Mouse (Mus musculus) midbrain, embryonic 11.5 days (tissue): ENCODE results near the gene P2rx6. TPM values are rescaled to one million over a fixed set of nuclear protein-coding genes. Genes with fewer than 3 reads are reported as not detected.
A peak's percentile ranks its signal among the peaks of the same experiment; 100 is the strongest.

Source experiments
- ATAC-seq: fragments of 200-750 bp; cut with Nextera tagmentation; 2 replicates; pipeline ENCODE4 v1.8.0; 2017; ENCODE audit warnings: moderate TSS enrichment, moderate library complexity; ENCODE audit not compliant: low FRiP score
- DNase-seq: peaks from one replicate; pipeline ENCODE4 v3.0.0; 2015; ENCODE audit warnings: low spot score; ENCODE audit errors: missing footprints
- H3K27ac ChIP-seq: fragments of 300-500 bp; sonication (generic); 2 replicates; pipeline ENCODE4 v1.5.1; 2014; ENCODE audit warnings: low read depth, low read length
- H3K27me3 ChIP-seq: fragments of 300-500 bp; sonication (generic); 2 replicates; pipeline ENCODE4 v1.6.1; 2014; ENCODE audit warnings: mild to moderate bottlenecking, low read length, moderate library complexity, mixed read lengths; ENCODE audit not compliant: control insufficient read depth, insufficient read depth
- H3K36me3 ChIP-seq: fragments of 300-500 bp; sonication (generic); 2 replicates; pipeline ENCODE4 v1.6.1; 2014; ENCODE audit warnings: mild to moderate bottlenecking, low read length, moderate library complexity, mixed read lengths; ENCODE audit not compliant: control insufficient read depth, insufficient read depth
- H3K4me1 ChIP-seq: fragments of 300-500 bp; sonication (generic); 2 replicates; pipeline ENCODE4 v1.6.1; 2014; ENCODE audit warnings: low read length; ENCODE audit not compliant: control insufficient read depth, insufficient read depth
- H3K4me2 ChIP-seq: fragments of 300-500 bp; sonication (generic); 2 replicates; pipeline ENCODE4 v1.6.1; 2014; ENCODE audit warnings: mild to moderate bottlenecking, moderate library complexity
- H3K4me3 ChIP-seq: fragments of 300-500 bp; sonication (generic); 2 replicates; pipeline ENCODE4 v1.5.1; 2014; ENCODE audit warnings: low read depth, low read length
- H3K9ac ChIP-seq: fragments of 300-500 bp; sonication (generic); 2 replicates; pipeline ENCODE4 v1.6.1; 2014; ENCODE audit warnings: low read length
- H3K9me3 ChIP-seq: fragments of 300-500 bp; sonication (generic); 2 replicates; pipeline ENCODE4 v1.6.1; 2016; ENCODE audit warnings: low read length; ENCODE audit not compliant: control insufficient read depth
- WGBS: fragments of 180-500 bp; shearing (Covaris S2); extraction: QIAGEN DNeasy Blood & Tissue Kit; methylation state at CpG from one replicate; pipeline ENCODE4 v1.1.7; 2014; 5-methylcytosine and 5-hydroxymethylcytosine counted together
- polyA plus RNA-seq: library from polyadenylated mRNA; unstranded; fragments of >200 nt; fragmentation: Nextera tagmentation; extraction: Ambion mirVana; gene quantifications from 2 replicates; pipeline ENCODE4 v1.2.1, GENCODE M21; 2014

Gene P2rx6
- polyA plus RNA-seq, 1 experiment from 2014 or later: 0.41 TPM

DNA sequence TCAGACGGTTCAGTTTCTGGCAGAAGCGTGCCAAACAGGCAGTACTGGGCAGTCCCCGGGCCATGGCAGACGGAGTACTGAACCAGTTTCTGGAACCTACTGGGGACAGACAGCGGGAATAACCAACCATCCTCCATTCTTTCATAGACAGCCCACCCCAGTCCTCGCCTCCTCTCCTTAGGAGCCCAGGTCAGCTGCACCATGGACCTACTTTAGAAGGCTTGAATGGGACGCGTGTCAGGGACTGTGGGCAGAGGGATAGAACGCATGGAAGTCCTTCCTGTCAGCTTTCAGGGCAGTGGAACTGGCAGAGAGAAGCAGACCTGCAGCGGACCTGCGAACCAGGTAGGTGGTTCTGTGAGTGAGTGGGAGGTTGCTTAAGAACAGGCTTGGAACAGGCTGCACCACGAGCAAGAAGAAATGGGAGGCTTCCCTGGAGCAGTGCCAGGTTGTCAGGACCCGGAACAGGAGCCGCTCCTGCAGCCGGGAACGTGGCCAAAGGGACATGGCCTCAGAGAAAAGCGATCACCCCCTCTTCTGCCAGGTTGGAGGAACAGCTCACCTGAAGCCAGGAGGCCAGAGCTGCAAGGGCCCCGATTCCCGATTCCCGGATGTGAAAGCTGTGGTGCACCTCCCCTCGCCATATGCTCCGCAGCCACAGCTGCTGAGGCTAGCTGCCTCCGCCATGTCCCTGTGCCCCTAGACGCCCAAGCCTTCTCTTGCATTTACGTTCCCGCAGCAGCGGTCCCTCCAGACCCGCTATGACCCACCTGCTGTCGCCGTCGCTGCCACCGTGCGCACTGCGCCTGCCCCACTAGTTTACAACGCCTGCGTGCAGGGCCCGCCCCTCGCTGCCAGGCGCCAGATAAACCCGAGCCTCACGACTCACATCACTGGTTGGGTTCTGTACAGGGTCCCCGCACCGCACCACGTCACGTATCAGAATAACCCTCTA is 14.5 kb downstream of the P2rx6 start:
- Histone ChIP-seq H3K27me3 (peaks cover 19% of the 10 kb centered on the region), H3K4me3 (peak overlapping the region; percentile 39), H3K9ac (peak overlapping the region; percentile 51), H3K4me2 (peak overlapping the region; percentile 72), H3K36me3 (no peaks in the 10 kb centered on the region), H3K27ac (no peak overlapping the region), H3K4me1 (peaks cover 3% of the 10 kb centered on the region; the same call in 1 of the 2 replicates), H3K9me3 (no peaks in the 10 kb centered on the region)
- DNase-seq (peak; percentile 86), ATAC-seq (peak; percentile 38; the same call in 1 of the 2 replicates)
- 15% methylated on average over 45 of the region's 45 CpGs for WGBS

DNA sequence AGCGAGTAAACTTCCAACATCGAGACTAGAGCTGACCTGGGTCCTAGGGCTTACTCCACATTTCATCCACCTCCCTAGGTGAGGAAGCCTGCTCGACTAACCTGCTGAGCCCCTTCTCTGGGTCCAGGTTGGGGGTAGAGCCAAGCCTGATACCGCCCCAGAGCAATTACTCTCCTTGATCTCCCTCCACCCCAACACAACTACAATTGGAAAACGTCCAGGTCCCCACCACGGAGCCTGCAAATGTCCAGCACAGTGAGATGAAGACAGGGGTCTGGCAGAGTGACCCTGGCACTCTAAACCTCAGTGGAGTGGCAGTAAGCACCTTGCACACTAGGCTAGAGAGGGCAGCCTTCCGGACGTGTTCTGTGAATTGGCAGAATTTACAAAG is 15.1 kb downstream of the P2rx6 start:
- ATAC-seq: no peak
- no peak for DNase-seq

DNA sequence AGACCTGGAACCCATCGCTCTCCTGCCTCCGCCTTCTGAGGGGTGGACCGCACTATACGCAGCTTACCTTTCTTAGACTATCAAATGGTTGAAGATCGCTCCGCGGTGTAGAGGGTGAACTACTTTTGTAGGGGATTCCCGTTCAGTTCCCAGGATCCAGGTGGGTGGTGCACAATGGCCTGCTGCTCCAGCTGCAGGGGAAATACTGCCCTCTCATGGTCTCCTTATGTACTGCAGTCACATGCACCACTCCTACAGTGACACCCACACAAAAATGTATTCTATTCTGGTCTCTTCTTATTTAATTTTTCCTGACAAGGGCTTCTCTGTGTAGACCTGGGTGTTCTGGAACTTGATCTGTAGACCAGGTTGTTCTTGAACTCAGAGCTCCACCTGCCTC is 21.4 kb downstream of the P2rx6 start, which contains the start of gene Slc7a4:
Gene Slc7a4 (minus strand): TSS at position 151 of the 400 bp plus-strand sequence.
- Histone ChIP-seq H3K27me3 (no peaks in the 10 kb centered on the region), H3K9ac (no peak within 1 kb of the TSS), H3K27ac (no peak within 1 kb of the TSS), H3K4me3 (no peak within 1 kb of the TSS), H3K9me3 (no peaks in the 10 kb centered on the region), H3K4me1 (no peaks in the 10 kb centered on the region), H3K4me2 (no peak within 1 kb of the TSS), H3K36me3 (no peaks in the 10 kb centered on the region)
- 9% methylated on average over 8 of the region's 8 CpGs for WGBS
- ATAC-seq (no peak), DNase-seq (peak; percentile 92)

More for the DNA sequence above, 15.1 kb downstream of the P2rx6 start:
- Histone ChIP-seq H3K36me3 (no peaks in the 10 kb centered on the region), H3K9ac (peak overlapping the region; percentile 51), H3K27ac (no peak overlapping the region), H3K4me2 (peak overlapping the region; percentile 72), H3K9me3 (no peaks in the 10 kb centered on the region), H3K27me3 (peaks cover 19% of the 10 kb centered on the region), H3K4me3 (peak overlapping the region; percentile 39), H3K4me1 (peaks cover 3% of the 10 kb centered on the region; the same call in 1 of the 2 replicates)
- 17% methylated on average over 8 of the region's 8 CpGs for WGBS

DNA sequence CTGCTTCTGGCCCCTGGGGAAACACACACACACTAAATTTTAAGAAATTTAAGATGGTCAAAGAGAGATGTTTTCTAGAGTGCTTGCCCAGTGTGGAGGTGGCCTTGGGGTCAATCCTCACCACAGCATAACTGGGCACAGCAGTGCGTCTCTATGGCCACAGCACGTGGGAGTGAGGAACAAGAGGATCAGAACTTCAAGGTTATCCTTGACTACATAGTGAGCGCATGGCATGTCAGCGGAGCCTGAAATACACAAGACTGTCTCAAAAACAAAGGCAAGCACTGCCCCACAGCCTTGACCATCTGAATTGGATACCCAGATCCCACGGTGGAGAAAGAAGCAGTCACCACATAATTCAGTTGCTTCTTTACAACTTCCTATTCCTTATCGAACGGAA is 22.9 kb downstream of the P2rx6 start:
- no peak for ATAC-seq
- no peaks in the 10 kb centered on the region for H3K9me3 ChIP-seq
- WGBS: 79% methylated on average over 7 of the region's 7 CpGs

DNA sequence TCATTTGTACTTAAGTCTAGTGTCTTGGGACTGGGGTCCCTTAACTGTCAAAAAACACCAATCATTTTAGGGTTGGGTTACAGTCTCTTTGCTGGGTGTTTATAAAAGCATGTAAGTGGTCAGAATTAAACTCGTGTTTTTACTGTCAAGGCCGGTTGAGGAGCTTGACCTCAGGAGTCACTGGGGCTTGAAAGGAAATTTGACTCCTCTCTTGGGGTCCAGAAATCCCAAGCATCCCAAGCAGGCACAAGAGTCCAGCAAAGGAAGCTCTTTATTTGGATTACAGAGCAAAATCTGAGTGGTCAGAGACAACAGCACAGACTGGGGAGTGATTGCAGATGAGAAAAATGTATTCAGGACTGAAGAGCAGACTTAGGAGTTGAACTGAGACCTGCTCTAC is 29.0 kb downstream of the P2rx6 start:
- WGBS: 53% methylated on average over 2 of the region's 2 CpGs
- no peak for ATAC-seq

More for the DNA sequence above, 22.9 kb downstream of the P2rx6 start:
- no peak overlapping the region for H3K27ac ChIP-seq
- H3K27me3 ChIP-seq: no peaks in the 10 kb centered on the region
- H3K36me3 ChIP-seq: no peaks in the 10 kb centered on the region
- no peak for DNase-seq
- H3K4me2 ChIP-seq: no peak overlapping the region
- no peaks in the 10 kb centered on the region for H3K4me1 ChIP-seq
- H3K9ac ChIP-seq: no peak overlapping the region
- H3K4me3 ChIP-seq: no peak overlapping the region

DNA sequence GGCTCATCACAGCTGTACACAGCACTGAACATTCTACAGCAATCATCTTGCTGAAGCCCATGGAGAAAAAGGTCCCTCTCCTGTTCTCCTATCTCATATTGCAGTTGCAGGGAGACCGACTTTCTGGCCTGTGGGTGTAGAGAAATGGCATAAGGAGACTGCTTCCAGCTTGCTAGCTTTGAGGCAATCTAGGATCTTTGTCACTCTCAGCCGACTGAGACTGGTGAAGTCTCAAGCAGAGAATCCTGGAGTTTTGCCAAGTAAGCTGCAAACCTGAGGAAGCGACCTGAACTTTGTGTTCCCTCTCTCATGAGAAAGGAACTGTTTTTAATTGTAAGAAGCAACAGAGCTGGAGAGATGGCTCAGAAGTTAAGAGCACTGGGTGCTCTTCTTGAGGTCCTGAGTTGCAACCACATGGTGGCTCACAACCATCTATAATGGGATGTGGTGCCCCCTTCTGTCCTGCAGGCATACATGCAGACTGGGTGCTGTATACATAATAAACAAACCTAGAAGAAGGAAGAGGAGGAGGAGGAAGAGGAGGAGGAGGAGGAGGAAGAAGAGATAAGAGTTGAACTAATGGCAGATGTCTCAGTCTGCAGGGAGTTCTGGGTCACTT is 39.4 kb downstream of the P2rx6 start:
- no peak overlapping the region for H3K4me3 ChIP-seq
- 79% methylated on average over 3 of the region's 3 CpGs for WGBS
- no peak for DNase-seq
- H3K27me3 ChIP-seq: no peaks in the 10 kb centered on the region
- no peaks in the 10 kb centered on the region for H3K4me1 ChIP-seq
- no peaks in the 10 kb centered on the region for H3K36me3 ChIP-seq
- ATAC-seq: no peak
- H3K4me2 ChIP-seq: no peak overlapping the region
- H3K9ac ChIP-seq: no peak overlapping the region
- no peak overlapping the region for H3K27ac ChIP-seq
- no peaks in the 10 kb centered on the region for H3K9me3 ChIP-seq

More for the DNA sequence above, 29.0 kb downstream of the P2rx6 start:
- H3K4me3 ChIP-seq: no peak overlapping the region
- H3K9ac ChIP-seq: no peak overlapping the region
- H3K27me3 ChIP-seq: no peaks in the 10 kb centered on the region
- H3K36me3 ChIP-seq: no peaks in the 10 kb centered on the region
- H3K27ac ChIP-seq: no peak overlapping the region
- H3K9me3 ChIP-seq: no peaks in the 10 kb centered on the region
- DNase-seq: no peak
- H3K4me1 ChIP-seq: no peaks in the 10 kb centered on the region
- H3K4me2 ChIP-seq: no peak overlapping the region

DNA sequence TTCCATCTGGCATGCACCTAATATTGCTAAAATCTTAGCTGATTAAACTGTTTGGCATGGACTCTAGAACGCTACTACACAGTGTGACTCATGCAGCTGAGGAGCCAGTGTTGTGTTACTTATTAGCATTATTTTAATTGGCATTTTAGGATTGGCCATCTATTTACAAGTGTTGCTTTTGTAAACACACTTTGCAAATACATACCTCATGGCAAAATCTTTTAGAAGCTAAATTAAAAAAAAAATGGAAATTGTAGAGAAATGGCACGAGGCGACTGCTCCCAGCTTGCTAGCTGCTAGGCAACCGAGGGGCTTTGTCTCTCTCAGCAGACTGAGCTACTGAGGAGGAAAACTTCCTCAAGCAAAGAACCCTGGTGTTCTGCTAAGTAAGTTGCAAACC is 43.3 kb downstream of the P2rx6 start:
- ATAC-seq (no peak), DNase-seq (no peak)
- H3K27ac ChIP-seq: no peak overlapping the region
- H3K4me3 ChIP-seq: no peak overlapping the region
- 65% methylated on average over 4 of the region's 4 CpGs for WGBS
- H3K4me2 ChIP-seq: no peak overlapping the region
- no peaks in the 10 kb centered on the region for H3K36me3 ChIP-seq
- H3K4me1 ChIP-seq: no peaks in the 10 kb centered on the region
- H3K9ac ChIP-seq: no peak overlapping the region
- H3K9me3 ChIP-seq: no peaks in the 10 kb centered on the region; the same call in 1 of the 2 replicates
- H3K27me3 ChIP-seq: no peaks in the 10 kb centered on the region

DNA sequence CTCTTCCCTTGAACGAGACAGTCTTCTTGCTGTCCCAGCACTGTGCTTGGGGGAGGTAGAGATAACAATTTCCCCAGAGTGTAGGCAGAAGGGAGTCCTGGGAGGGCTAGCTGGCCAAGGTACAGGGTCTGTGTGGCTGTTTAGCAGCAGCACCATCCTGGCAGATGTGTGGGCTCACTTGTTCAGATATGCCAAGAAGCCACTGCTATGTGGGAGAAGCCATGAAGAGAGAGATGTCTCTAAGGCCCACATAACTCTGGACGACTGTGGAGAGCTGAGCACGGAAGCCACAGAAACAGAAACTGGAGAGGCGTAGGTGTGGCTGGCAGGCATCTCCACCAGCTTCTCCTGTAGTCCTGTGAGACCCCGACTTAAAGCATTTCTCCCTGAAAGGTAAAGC is 44.0 kb downstream of the P2rx6 start:
- Histone ChIP-seq H3K9me3 (no peaks in the 10 kb centered on the region; the same call in 1 of the 2 replicates), H3K9ac (no peak overlapping the region), H3K36me3 (no peaks in the 10 kb centered on the region), H3K4me1 (no peaks in the 10 kb centered on the region), H3K27ac (no peak overlapping the region), H3K4me2 (no peak overlapping the region), H3K4me3 (no peak overlapping the region), H3K27me3 (no peaks in the 10 kb centered on the region)
- WGBS: 80% methylated on average over 5 of the region's 5 CpGs
- DNase-seq (no peak), ATAC-seq (no peak)

DNA sequence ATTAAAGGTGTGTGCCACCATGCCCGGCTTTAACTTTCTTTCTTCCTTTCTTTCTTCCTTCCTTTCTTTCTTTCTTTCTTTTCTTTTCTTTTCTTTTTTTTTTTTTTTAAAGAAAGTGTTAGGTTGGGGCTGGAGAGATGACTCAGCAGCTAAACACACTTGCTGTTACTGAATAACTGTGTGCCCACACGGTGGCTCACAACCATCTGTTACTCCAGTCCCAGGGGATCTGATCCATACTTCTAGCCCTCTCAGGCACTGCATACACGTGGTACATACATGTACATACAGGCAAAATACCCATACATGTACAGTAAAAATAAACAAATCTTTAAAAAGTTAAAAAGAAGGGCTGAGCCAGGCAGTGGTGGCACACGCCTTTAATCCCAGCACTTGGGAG is 49.7 kb downstream of the P2rx6 start:
- H3K9ac ChIP-seq: no peak overlapping the region
- WGBS: 77% methylated on average over 4 of the region's 4 CpGs
- no peaks in the 10 kb centered on the region for H3K27me3 ChIP-seq
- H3K9me3 ChIP-seq: no peaks in the 10 kb centered on the region; the same call in 1 of the 2 replicates
- ATAC-seq (no peak), DNase-seq (no peak)
- no peak overlapping the region for H3K4me2 ChIP-seq
- H3K27ac ChIP-seq: no peak overlapping the region
- H3K36me3 ChIP-seq: no peaks in the 10 kb centered on the region
- no peak overlapping the region for H3K4me3 ChIP-seq
- no peaks in the 10 kb centered on the region for H3K4me1 ChIP-seq
